Mouse (Mus musculus): ENCODE data around the gene Blvra. TPM values are rescaled to one million over a fixed set of nuclear protein-coding genes. Genes with fewer than 3 reads are reported as not detected.

Gene Blvra
- 21.2 TPM for polyA plus RNA-seq (2014; fragmentation: Illumina TruSeq; extraction: RNeasy Lipid Tissue Mini Kit (QIAGEN cat#74804); ENCODE audit: low read depth, low replicate concordance)

DNA sequence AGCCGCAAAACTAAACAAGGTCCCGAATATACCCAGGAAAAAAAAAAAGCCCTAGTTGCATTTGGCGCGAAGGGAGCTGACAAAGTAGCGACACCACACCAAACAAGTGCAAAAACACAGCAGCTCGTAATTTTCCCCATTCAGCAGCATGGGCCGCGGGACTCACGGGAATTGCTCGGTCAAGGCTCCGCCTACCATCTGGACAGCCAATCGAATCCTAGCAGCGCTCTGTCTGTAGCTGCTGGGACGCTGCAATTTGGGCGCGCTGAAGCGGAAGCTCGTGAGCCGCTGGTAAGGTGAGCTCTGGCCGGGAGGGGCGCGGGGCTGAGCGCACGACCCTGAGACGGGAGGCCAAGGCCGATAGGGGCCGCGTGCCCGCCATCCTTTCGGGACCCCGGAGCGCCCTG, at the start of gene Blvra:
Gene Blvra (plus strand): TSS at position 231 of the 407 bp plus-strand sequence.

DNA sequence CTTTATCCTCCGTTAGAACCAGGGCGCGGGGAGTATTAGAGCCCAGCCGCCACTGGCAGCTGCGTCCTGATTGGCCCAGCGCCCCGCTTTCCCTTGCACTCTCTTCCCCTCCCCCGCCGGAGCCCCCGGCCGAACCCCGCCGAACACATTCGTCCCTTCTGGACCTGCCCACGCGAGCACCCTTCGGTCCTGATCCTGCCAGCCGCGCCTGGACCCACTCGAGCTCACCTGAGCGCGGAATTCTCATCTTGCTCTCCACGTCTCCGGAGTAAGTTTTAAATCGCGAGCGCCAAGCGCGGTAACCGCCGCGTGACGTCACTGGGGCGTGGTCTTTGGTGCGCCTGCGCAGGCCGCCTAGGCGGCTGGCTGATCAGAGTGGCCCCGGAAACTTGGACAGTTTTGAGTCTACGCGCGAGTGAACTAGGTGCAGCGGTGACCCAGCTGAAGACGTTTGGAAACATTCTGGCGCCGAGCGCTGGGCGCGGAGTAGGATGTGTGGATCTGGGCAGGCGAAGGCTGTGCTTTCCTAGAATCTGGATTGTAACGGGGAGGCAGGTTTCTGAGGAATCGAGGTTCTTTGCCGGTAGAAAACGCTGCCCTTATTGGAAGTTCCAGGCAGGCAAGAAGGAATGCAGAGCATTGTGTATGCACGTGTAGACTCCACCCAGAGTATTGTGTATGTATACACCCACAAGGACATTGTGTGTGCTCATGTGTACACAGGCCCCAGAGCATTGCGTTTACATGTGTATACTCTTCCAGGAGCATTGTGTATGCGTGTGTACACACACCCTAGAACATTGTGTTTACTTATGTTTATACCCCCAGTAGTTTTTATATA, 63.4 kb downstream of the Blvra start, which contains the start of gene Ncaph:
Gene Ncaph (minus strand): TSS at position 334 of the 841 bp plus-strand sequence.

DNA sequence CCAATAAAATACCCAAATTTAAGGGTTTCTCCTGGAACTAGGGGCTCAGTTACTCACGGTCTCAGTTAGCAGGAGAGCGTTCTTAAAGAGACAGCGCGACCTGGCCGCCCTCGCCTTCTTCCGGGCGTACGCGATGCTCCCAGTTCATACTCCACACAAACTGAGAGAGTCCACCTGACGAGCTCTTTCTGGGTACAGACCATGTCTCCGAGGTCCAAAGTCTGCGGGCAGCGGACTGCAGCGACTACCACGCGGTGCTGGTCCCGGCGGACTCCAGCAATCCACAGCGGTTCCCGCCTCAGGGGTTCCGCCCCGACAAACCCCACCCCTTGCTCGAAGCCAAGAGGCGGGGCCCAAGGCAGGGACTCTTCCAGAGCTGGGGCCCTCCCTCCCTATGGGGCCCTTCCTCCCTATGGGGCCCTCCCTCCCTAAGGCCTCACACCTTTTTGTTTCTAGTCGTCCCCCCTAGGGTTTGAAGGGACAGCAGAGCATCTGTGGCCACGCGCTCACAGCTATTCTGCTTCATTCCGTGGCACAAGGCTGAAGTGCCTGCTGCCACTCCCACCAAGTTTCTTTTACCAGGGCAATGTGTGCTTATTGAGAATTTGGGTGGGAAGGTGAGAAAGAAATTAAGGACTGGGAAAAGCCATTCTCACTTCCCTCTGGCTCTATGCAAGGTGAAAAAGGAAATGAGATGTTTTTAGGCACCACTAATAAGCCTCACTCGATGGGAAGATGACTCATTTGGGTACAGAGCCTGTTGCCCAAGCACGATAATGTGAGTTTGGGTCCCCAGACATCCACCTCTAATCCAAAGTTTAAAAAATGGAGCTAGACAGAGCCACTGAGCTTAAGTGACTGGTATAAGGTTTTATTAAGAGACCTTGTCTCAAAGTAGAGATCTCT, 72.9 kb downstream of the Blvra start, which contains the start of gene Itpripl1:
Gene Itpripl1 (minus strand): TSS at position 285 of the 906 bp plus-strand sequence.

Other genes starting within 250 kb of the Blvra start
- 147 TPM for gene Trpm7, start 194.4 kb upstream of the Blvra start, polyA plus RNA-seq (2014; fragmentation: Illumina TruSeq; extraction: RNeasy Lipid Tissue Mini Kit (QIAGEN cat#74804); ENCODE audit: low read depth, low replicate concordance)
- gene Sppl2a, start 137.4 kb upstream of the Blvra start, polyA plus RNA-seq (2014; fragmentation: Illumina TruSeq; extraction: RNeasy Lipid Tissue Mini Kit (QIAGEN cat#74804); ENCODE audit: low read depth, low replicate concordance) = 289 TPM
- gene Ap4e1, start 61.9 kb upstream of the Blvra start, polyA plus RNA-seq (2014; fragmentation: Illumina TruSeq; extraction: RNeasy Lipid Tissue Mini Kit (QIAGEN cat#74804); ENCODE audit: low read depth, low replicate concordance) = 21.6 TPM
- gene Ncaph, start 63.3 kb downstream of the Blvra start, polyA plus RNA-seq (2014; fragmentation: Illumina TruSeq; extraction: RNeasy Lipid Tissue Mini Kit (QIAGEN cat#74804); ENCODE audit: low read depth, low replicate concordance) = 3.8 TPM
- 1.8 TPM for gene Itpripl1, start 72.8 kb downstream of the Blvra start, polyA plus RNA-seq (2014; fragmentation: Illumina TruSeq; extraction: RNeasy Lipid Tissue Mini Kit (QIAGEN cat#74804); ENCODE audit: low read depth, low replicate concordance)
- 1.6 TPM for gene 1810024B03Rik, start 137.6 kb downstream of the Blvra start, polyA plus RNA-seq (2014; fragmentation: Illumina TruSeq; extraction: RNeasy Lipid Tissue Mini Kit (QIAGEN cat#74804); ENCODE audit: low read depth, low replicate concordance)
- gene Snrnp200, start 137.7 kb downstream of the Blvra start, polyA plus RNA-seq (2014; fragmentation: Illumina TruSeq; extraction: RNeasy Lipid Tissue Mini Kit (QIAGEN cat#74804); ENCODE audit: low read depth, low replicate concordance) = 41.5 TPM
- 40.0 TPM for gene Ciao1, start 177.2 kb downstream of the Blvra start, polyA plus RNA-seq (2014; fragmentation: Illumina TruSeq; extraction: RNeasy Lipid Tissue Mini Kit (QIAGEN cat#74804); ENCODE audit: low read depth, low replicate concordance)
- gene Tmem127, start 177.2 kb downstream of the Blvra start, polyA plus RNA-seq (2014; fragmentation: Illumina TruSeq; extraction: RNeasy Lipid Tissue Mini Kit (QIAGEN cat#74804); ENCODE audit: low read depth, low replicate concordance) = 58.0 TPM
- gene Stard7, start 199.6 kb downstream of the Blvra start, polyA plus RNA-seq (2014; fragmentation: Illumina TruSeq; extraction: RNeasy Lipid Tissue Mini Kit (QIAGEN cat#74804); ENCODE audit: low read depth, low replicate concordance) = 142 TPM